Mouse (Mus musculus): ENCODE results near the gene Gm10563.

The Gm10563 gene

GRCm38 (mm10) chr4:155652283-155653085, 7.3 kb upstream of the Gm10563 start:
- no peak for DNase-seq (ENCODE audit: low spot score)

- DNase-seq (ENCODE audit: low spot score) = peak; percentile 77
These were observed 6.5 kb upstream of the Gm10563 start for GRCm38 (mm10) chr4:155651553-155652269.

GRCm38 (mm10) chr4:155649355-155649754, 4.1 kb upstream of the Gm10563 start:
- no peak for DNase-seq (ENCODE audit: low spot score)

- no peak for DNase-seq (ENCODE audit: low spot score)
These were observed 513 bp upstream of the Gm10563 start for GRCm38 (mm10) chr4:155645721-155646120.

- no peak for DNase-seq (ENCODE audit: low spot score)
These were observed 1.7 kb downstream of the Gm10563 start for GRCm38 (mm10) chr4:155643531-155643930.

- no peak for DNase-seq (ENCODE audit: low spot score)
These were observed 9.3 kb downstream of the Gm10563 start for GRCm38 (mm10) chr4:155635766-155636499.

- DNase-seq (ENCODE audit: low spot score) = no peak
These were observed 14.9 kb downstream of the Gm10563 start for GRCm38 (mm10) chr4:155630267-155630666.

- DNase-seq (ENCODE audit: low spot score) = peak; percentile 97
These were observed 20.6 kb downstream of the Gm10563 start, which contains the start of gene Cdk11b for GRCm38 (mm10) chr4:155624338-155625291. Cdk11b (plus strand) TSS chr4:155624854.

GRCm38 (mm10) chr4:155618321-155618720, 26.9 kb downstream of the Gm10563 start:
- DNase-seq (ENCODE audit: low spot score) = peak; percentile 16

- DNase-seq (ENCODE audit: low spot score) = no peak
These were observed 31.9 kb downstream of the Gm10563 start for GRCm38 (mm10) chr4:155613264-155613663.

GRCm38 (mm10) chr4:155611860-155612259, 33.3 kb downstream of the Gm10563 start:
- DNase-seq (ENCODE audit: low spot score) = no peak

- no peak for DNase-seq (ENCODE audit: low spot score)
These were observed 38.4 kb downstream of the Gm10563 start for GRCm38 (mm10) chr4:155606825-155607224.

GRCm38 (mm10) chr4:155605132-155605531, 40.1 kb downstream of the Gm10563 start:
- DNase-seq (ENCODE audit: low spot score) = no peak

- no peak for DNase-seq (ENCODE audit: low spot score)
These were observed 41.4 kb downstream of the Gm10563 start for GRCm38 (mm10) chr4:155603801-155604200.

- no peak for DNase-seq (ENCODE audit: low spot score)
These were observed 42.5 kb downstream of the Gm10563 start for GRCm38 (mm10) chr4:155602753-155603152.

GRCm38 (mm10) chr4:155601997-155602456, 43.2 kb downstream of the Gm10563 start:
- no peak for DNase-seq (ENCODE audit: low spot score)

GRCm38 (mm10) chr4:155601091-155601996, 43.9 kb downstream of the Gm10563 start, which contains the start of gene Slc35e2:
Slc35e2 (plus strand) TSS chr4:155601416.
- peak; percentile 92 for DNase-seq (ENCODE audit: low spot score)

GRCm38 (mm10) chr4:155599901-155600825, 45.0 kb downstream of the Gm10563 start:
- no peak for DNase-seq (ENCODE audit: low spot score)

GRCm38 (mm10) chr4:155598536-155598935, 46.7 kb downstream of the Gm10563 start:
- DNase-seq (ENCODE audit: low spot score) = no peak

Measured in testis, postnatal 14 days (tissue).